Mouse (Mus musculus): Measurements from ENCODE around the gene Mapk7. TPM values are rescaled to one million over a fixed set of nuclear protein-coding genes. Genes with fewer than 3 reads are reported as not detected.

Mapk7 gene
- total and polyA plus RNA-seq, 3 experiments, result 5.1 to 21.6 (median 12.2) TPM

DNA sequence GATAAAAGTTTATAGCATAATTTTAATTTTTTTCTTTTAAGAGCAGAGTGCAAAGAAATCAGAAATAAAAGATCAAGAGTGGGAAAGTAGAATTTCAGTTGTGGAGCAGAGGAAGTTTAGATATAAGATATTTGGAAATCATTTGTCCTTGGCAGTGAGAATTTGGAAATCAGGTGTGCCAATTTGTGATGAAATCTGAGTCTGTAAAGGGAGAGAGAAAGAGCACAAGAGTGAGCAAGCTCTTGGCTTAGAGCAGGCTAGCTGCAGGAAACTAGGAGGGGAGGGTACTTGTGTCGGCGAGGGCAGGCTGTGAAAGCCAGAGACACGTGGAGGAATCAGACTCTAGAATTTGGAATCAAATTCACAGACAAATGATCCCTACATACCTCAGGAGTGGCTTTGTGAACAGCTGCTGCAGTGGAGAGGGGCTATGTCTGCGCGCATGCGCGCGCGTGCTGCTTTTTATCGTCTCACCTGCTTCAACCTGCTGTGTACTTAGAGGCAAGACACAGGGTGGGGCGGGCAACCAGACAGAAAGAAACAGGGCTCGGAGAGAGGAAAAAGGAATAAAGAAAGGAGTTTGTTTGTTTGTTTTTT is 17.3 kb downstream of the Mapk7 start:
- H3K9ac ChIP-seq (ENCODE audit: insufficient read depth, low read depth), result no peak overlapping the region

DNA sequence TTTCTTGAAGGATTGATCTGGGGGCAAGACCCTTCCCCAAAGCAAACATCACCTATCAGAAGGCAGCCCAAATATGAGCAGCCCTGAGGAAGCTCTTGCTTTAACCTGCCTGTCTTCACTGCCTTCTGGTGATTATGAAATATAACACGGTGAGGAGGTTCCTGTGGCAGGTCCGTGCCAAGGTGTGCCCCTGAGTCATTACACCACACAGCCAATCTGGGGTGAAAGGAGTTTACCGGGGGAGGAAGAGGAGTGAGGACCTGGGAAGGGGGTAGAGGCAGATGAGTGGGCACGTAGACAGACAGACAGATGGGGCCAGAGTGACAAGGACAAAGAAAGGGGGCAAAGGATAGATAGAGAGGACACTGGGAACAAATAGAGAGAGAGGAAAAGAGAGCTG is 20.6 kb downstream of the Mapk7 start:
- no peak overlapping the region for H3K9ac ChIP-seq (ENCODE audit: insufficient read depth, low read depth)
- no peaks in the 10 kb centered on the region for H3K9me3 ChIP-seq (replicated peaks; ENCODE audit: low read length)
- H3K4me3 ChIP-seq (replicated peaks in 1 of 3; ENCODE audit: low read depth in 2 of 3, low read length in 2 of 3, poor library complexity in 1 of 3), result no peak overlapping the region
- no peak overlapping the region for H3K27ac ChIP-seq (ENCODE audit: insufficient read depth, low read depth)
- in situ Hi-C loops (cut with MboI; ENCODE audit: low pct_ligation_motif_present, low pct_unique_long_range_greater_than_20kb, low sequenced_read_pairs), result no loop called here
- peaks cover 33% of the 10 kb centered on the region for H3K27me3 ChIP-seq (replicated peaks)
- H3K4me1 ChIP-seq (ENCODE audit: control insufficient read depth in 1 of 2, insufficient read depth in 2 of 2), result no peaks in the 10 kb centered on the region
- H3K36me3 ChIP-seq (replicated peaks in 1 of 2; ENCODE audit: control insufficient read depth in 1 of 2, insufficient read depth in 1 of 2, low read length in 1 of 2), result no peaks in the 10 kb centered on the region
- no peaks in the 10 kb centered on the region for H3K79me2 ChIP-seq (replicated peaks; ENCODE audit: control insufficient read depth, extremely low read depth, insufficient read depth, poor library complexity, severe bottlenecking)
- no peak for TF ChIP-seq RAD21 (IDR thresholded peaks at IDR 0.05; ENCODE audit: low read depth, low read length)
- no peak for TF ChIP-seq MXI1 (IDR thresholded peaks at IDR 0.05; ENCODE audit: low read depth, low read length)
- no peak for TF ChIP-seq JUND (conservative IDR thresholded peaks at IDR 0.05; ENCODE audit: low read depth, low read length)
- TF ChIP-seq KAT2A (IDR thresholded peaks at IDR 0.05; ENCODE audit: insufficient replicate concordance, low read length), result no peak
- no peak overlapping the region for H3K4me2 ChIP-seq (ENCODE audit: insufficient read depth, low read depth, poor library complexity, severe bottlenecking)
- dilution Hi-C loops (cut with MboI; ENCODE audit: extremely low pct_ligation_motif_present, extremely low pct_unique_long_range_greater_than_20kb, low sequenced_read_pairs), result no loop called here
- DNase-seq (ENCODE audit: extremely low read depth), result no peak

More for the DNA sequence above, 17.3 kb downstream of the Mapk7 start:
- Histone ChIP-seq H3K27me3 (replicated peaks) (peaks cover 30% of the 10 kb centered on the region), H3K4me3 (replicated peaks in 1 of 3; ENCODE audit: low read depth in 2 of 3, low read length in 2 of 3, poor library complexity in 1 of 3) (no peak overlapping the region), H3K4me1 (ENCODE audit: control insufficient read depth in 1 of 2, insufficient read depth in 2 of 2) (no peaks in the 10 kb centered on the region), H3K27ac (ENCODE audit: insufficient read depth, low read depth) (no peak overlapping the region), H3K36me3 (replicated peaks in 1 of 2; ENCODE audit: control insufficient read depth in 1 of 2, insufficient read depth in 1 of 2, low read length in 1 of 2) (no peaks in the 10 kb centered on the region), H3K9me3 (replicated peaks; ENCODE audit: low read length) (no peaks in the 10 kb centered on the region), H3K4me2 (ENCODE audit: insufficient read depth, low read depth, poor library complexity, severe bottlenecking) (no peak overlapping the region), H3K79me2 (replicated peaks; ENCODE audit: control insufficient read depth, extremely low read depth, insufficient read depth, poor library complexity, severe bottlenecking) (no peaks in the 10 kb centered on the region)
- no peak for DNase-seq (ENCODE audit: extremely low read depth)
- in situ Hi-C loops (cut with MboI; ENCODE audit: low pct_ligation_motif_present, low pct_unique_long_range_greater_than_20kb, low sequenced_read_pairs), result no loop called here
- TF ChIP-seq PAX5 (IDR thresholded peaks at IDR 0.05; ENCODE audit: low read length) (no peak), ZMIZ1 (IDR thresholded peaks at IDR 0.05; ENCODE audit: low read depth, low read length) (no peak), KAT2A (IDR thresholded peaks at IDR 0.05; ENCODE audit: insufficient replicate concordance, low read length) (no peak), TBP (conservative IDR thresholded peaks at IDR 0.05; ENCODE audit: low read depth, low read length) (no peak), ZNF384 (IDR thresholded peaks at IDR 0.05; ENCODE audit: low read depth, low read length) (no peak), JUN (IDR thresholded peaks at IDR 0.05; ENCODE audit: insufficient read depth, low read depth, low read length) (no peak), RAD21 (IDR thresholded peaks at IDR 0.05; ENCODE audit: low read depth, low read length) (no peak), SMC3 (IDR thresholded peaks at IDR 0.05; ENCODE audit: low read depth, low read length) (no peak), SIN3A (IDR thresholded peaks at IDR 0.05; ENCODE audit: low read length) (no peak), MAFK (IDR thresholded peaks at IDR 0.05; ENCODE audit: insufficient replicate concordance, low read length) (no peak), ZKSCAN1 (IDR thresholded peaks at IDR 0.05; ENCODE audit: borderline replicate concordance, low read depth, low read length) (no peak), CHD1 (IDR thresholded peaks at IDR 0.05; ENCODE audit: low read depth, low read length) (no peak), ZC3H11A (IDR thresholded peaks at IDR 0.05; ENCODE audit: low read depth, low read length) (no peak), ETS1 (conservative IDR thresholded peaks at IDR 0.05; ENCODE audit: low read depth, low read length) (no peak), POLR2AphosphoS2 (IDR thresholded peaks at IDR 0.05; ENCODE audit: low read depth, low read length) (no peak), BHLHE40 (IDR thresholded peaks at IDR 0.05; ENCODE audit: low read depth, low read length) (no peak), POLR2A (IDR thresholded peaks at IDR 0.05; ENCODE audit: low read depth, low read length) (no peak), NRF1 (IDR thresholded peaks at IDR 0.05; ENCODE audit: low read depth, low read length) (no peak), UBTF (IDR thresholded peaks at IDR 0.05; ENCODE audit: low read depth, low read length) (no peak), IRF4 (IDR thresholded peaks at IDR 0.05; ENCODE audit: low read depth, low read length) (no peak)
- dilution Hi-C loops (cut with MboI; ENCODE audit: extremely low pct_ligation_motif_present, extremely low pct_unique_long_range_greater_than_20kb, low sequenced_read_pairs), result no loop called here
